Mouse (Mus musculus): ENCODE results near the gene Fbxw4.

Gene Fbxw4

DNA sequence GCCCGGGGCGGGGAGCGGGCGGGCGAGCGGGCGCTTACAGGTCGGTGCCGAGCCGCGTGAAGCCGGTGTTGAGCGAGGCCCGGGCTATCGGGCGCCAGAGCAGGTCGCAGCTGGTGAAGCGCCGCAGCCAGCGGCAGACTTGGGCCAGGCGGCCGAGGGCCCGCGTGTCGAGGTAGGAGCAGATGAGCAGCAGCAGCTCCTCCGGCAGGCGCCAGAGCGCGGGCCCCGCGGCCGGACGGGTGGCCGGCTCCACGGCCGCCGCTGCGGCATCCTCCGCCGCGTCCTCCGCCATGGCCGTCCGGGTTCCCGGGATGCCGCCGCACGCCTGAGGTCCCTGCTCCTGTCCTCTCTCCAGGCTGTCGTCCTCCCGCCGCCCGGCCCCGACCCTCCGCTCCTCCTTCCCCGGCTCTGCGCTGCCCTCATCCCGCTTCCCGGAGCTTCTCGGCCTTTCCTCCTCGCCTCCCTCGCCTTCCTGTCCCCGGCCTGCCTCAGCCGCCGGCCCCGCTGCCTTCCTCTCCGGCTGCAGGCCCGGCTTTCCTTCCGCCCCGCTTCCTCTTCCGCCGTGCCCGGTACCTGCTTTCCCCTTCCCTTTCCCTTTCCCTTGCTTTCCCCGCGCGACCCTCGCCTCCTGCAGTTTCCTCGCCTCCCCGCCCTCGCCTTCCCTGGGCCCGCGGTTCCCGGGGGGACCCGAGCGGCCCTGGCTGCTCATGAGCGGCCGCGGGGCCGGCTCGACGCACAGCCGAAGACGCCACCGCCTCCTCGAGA lies at the start of gene Fbxw4:
Fbxw4 (minus strand) TSS at position 575 of the 765 bp plus-strand sequence.
- peak; percentile 75 for DNase-seq (ENCODE audit: low spot score)

DNA sequence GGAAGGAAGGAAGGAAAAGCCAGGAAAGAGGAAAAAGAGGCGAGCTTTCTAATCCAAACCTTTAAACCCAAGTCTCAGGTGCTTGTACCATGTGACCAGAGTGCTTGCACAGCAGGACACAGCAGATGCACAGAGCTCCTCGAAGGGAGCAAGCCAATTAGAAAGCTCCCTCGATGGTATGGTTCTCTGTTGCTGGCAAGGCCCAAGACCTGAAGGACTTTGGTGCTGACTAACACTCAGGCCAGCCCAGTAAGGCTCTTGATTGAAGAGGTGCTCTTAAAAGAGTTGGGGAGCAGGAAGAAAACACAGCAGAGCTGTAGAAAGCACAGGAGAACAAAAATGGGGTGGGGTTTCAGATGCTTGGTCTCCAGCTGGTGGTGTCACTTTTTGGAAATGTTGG lies 48.6 kb upstream of the Fbxw4 start:
- no peak for DNase-seq (ENCODE audit: low spot score)

GRCm38 (mm10) chr19:45696281-45696600 lies 36.1 kb upstream of the Fbxw4 start:
- DNase-seq (ENCODE audit: low spot score), result peak; percentile 20

GRCm38 (mm10) chr19:45695496-45696280 lies 35.6 kb upstream of the Fbxw4 start:
- peak; percentile 16 for DNase-seq (ENCODE audit: low spot score)

DNA sequence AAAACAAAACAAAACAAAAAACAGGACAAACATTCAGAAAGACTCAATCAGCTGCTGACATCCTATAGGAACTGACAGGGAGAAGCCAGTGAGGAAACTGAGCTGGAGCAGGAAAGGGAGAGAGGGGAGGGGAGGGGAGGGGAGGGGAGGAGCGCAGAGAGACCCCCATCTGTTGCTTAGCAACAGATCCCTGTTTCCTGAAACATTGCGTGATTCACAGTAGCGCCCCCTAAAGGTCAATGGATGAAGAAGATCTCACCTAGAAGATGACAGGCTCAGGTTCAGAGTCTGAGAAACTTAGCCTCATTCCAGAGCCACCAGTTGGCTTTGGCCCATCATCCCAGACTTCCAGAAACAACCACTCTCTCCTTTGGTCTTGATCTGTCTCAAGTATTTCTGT lies 33.9 kb upstream of the Fbxw4 start:
- no peak for DNase-seq (ENCODE audit: low spot score)

GRCm38 (mm10) chr19:45692211-45692610 lies 32.1 kb upstream of the Fbxw4 start:
- no peak for DNase-seq (ENCODE audit: low spot score)

GRCm38 (mm10) chr19:45691001-45691535 lies 31.0 kb upstream of the Fbxw4 start:
- DNase-seq (ENCODE audit: low spot score), result no peak

DNA sequence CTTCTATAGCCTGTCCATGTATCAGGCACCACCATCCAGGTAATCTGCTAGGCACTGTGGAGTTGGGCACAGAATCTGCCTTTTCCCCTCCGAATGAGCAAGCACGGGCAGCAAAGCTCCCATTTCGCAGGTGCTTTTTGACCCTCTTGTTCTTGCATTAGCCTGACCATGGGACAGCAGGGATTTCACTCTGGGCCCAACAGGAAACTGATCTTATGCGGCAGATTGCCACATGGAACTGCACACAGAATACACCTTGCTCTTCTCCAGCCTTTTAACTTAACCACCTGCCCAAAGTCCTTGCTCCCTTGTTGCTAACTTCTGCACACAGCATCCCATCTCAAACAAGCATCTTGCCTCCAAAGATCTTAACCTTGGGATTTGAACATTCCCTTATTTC lies 26.9 kb upstream of the Fbxw4 start:
- DNase-seq (ENCODE audit: low spot score), result no peak

DNA sequence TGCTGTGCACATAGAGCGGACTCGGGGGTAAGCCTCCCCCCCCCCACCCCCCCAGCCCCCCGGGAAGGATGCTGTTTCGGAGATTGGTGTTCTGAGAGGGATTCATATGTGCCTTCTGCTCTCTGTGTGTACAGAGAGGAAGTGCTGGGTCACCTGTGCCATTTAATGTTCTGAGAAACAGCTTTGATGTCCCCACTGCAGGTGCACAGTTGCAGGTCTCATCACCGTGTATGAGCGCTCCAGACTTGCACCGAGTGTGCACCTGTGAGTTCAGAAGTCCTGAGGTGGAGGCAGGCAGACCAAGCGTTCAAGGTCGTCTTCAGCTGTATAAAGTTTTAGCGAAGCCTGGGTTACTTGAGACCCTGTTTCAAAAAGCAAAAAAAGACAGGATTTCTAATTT lies 23.6 kb upstream of the Fbxw4 start:
- no peak for DNase-seq (ENCODE audit: low spot score)

DNA sequence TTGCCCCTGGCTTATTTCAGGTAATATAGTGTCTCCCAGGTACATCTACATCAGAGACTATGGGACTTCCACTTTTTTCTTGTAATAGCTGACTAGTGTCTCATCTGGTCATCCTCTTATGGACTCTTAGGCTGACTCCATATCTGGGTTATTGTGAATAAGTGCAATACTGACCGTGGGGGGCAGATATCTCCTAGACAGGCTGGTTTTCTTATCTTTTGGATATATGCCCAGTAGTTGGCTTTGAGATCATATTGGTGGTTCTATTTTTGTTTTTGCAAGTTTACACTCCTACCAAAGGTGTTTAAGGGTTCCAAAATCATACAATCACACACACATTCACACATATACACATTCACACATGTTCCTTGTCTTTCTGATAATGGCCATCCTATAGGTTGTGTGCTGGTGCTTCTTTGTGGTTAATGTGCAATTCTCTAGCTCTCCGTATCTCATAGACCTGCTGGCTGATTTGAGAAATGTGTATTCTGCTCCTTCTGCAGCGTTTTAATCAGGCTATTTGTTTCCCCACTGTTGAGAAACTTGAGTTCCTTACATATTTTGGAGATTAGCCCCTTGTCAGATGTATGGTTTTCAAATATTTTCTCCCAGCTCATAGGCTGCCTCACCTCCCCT lies 20.5 kb upstream of the Fbxw4 start:
- DNase-seq (ENCODE audit: low spot score), result no peak

GRCm38 (mm10) chr19:45676723-45677269 lies 16.7 kb upstream of the Fbxw4 start:
- no peak for DNase-seq (ENCODE audit: low spot score)

- DNase-seq (ENCODE audit: low spot score), result no peak
Observed at GRCm38 (mm10) chr19:45675720-45676581, 15.8 kb upstream of the Fbxw4 start.

GRCm38 (mm10) chr19:45675196-45675595 lies 15.1 kb upstream of the Fbxw4 start:
- DNase-seq (ENCODE audit: low spot score), result no peak

DNA sequence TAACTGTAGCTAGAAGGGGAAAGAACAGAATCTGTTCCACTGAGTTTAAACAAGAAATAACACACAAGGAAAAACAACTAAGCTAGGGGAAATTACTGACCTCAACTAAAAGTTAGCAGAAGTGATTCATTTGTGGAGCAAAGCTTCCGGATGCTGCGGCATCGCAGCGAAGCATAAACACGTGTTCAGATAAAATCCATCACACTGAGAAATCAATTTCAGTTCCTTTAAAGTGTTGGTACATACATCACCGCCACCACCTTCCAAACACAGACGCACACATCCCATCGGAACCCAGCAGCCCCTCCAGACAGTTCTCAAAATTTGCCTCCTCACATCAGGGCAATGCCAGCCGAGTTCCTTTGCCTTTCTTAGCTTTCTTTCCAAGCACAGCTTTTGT lies 12.9 kb upstream of the Fbxw4 start:
- DNase-seq (ENCODE audit: low spot score), result no peak

GRCm38 (mm10) chr19:45668986-45669385 lies 8.9 kb upstream of the Fbxw4 start:
- DNase-seq (ENCODE audit: low spot score), result no peak

- DNase-seq (ENCODE audit: low spot score), result no peak
Observed at GRCm38 (mm10) chr19:45663851-45664250, 3.7 kb upstream of the Fbxw4 start.

DNA sequence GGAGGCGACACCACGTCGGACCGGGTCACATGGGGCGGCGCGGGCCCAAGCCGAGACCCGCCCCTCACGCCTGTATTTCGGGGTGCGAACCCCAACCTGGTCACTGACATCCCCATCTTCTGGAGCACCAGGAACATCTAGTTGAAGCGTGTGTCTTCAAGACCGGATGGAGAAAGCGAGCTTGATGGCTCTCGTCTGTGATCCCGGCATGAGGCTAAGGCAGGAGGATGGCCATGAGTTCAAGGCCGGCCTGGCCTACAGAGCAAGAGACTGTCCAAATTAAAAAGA lies 335 bp upstream of the Fbxw4 start:
- no peak for DNase-seq (ENCODE audit: low spot score)

DNA sequence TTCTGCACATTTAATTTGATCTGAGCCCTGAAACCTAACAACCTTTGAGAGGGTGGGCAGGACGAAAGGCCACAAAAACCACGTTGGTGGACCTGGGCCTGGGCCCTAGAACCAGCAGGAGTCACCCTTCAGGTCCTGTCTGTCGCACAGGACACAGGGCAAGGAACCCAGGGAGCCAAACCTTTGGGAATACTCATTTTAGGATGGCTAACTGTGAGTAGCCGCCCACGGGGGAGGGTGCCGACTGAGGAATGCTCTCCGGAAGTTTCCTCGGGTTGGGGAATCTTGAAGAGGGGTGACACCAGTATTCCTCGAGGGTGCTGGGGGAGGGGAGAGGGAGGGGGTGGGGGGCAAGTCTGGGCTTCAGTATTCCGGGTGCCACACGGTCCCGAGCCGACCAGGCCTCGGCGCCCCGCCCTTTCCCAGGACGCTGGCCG lies 793 bp downstream of the Fbxw4 start:
- no peak for DNase-seq (ENCODE audit: low spot score)

- DNase-seq (ENCODE audit: low spot score), result no peak
Observed at GRCm38 (mm10) chr19:45658556-45659268, 1.4 kb downstream of the Fbxw4 start.

- DNase-seq (ENCODE audit: low spot score), result no peak
Observed at GRCm38 (mm10) chr19:45657828-45658227, 2.3 kb downstream of the Fbxw4 start.

Measured in ovary, postnatal 36 days (tissue).